Mouse (Mus musculus) thymus, adult 2 months (tissue): ENCODE data around the gene Rab10. TPM values are rescaled to one million over a fixed set of nuclear protein-coding genes. Genes with fewer than 3 reads are reported as not detected.

ENCODE experiments used
- DNase-seq: peaks from one replicate; pipeline ENCODE4 v3.0.0; 2021
- H3K27ac ChIP-seq: fragments of 200-500 bp; 2 replicates; pipeline ENCODE4 v1.5.1; 2012; ENCODE audit warnings: low read length, control low read depth; ENCODE audit not compliant: control insufficient read depth, insufficient read depth
- H3K27me3 ChIP-seq: fragments of 200-500 bp; 2 replicates; pipeline ENCODE4 v1.6.1; 2012; ENCODE audit warnings: mild to moderate bottlenecking, low read length, moderate library complexity, mixed read lengths; ENCODE audit not compliant: control insufficient read depth, insufficient read depth
- H3K36me3 ChIP-seq: fragments of 200-500 bp; 2 replicates; pipeline ENCODE4 v1.6.1; 2012; ENCODE audit warnings: mild to moderate bottlenecking, low read length, moderate library complexity; ENCODE audit not compliant: control insufficient read depth, insufficient read depth
- H3K4me1 ChIP-seq: fragments of 200-500 bp; replicated peaks from 2 replicates; pipeline ENCODE4 v1.6.1; 2012; ENCODE audit warnings: low read length; ENCODE audit not compliant: control insufficient read depth, insufficient read depth
- H3K4me3 ChIP-seq: fragments of 200-500 bp; 2 replicates; pipeline ENCODE4 v1.5.1; 2012; ENCODE audit warnings: mild to moderate bottlenecking, low read length, control low read depth, moderate library complexity; ENCODE audit not compliant: control insufficient read depth, insufficient read depth
- CTCF ChIP-seq: fragments of 200-500 bp; IDR thresholded peaks from 2 replicates; pipeline ENCODE4 v1.5.1; 2012; ENCODE audit warnings: mild to moderate bottlenecking, control low read depth, low read length, moderate library complexity, borderline replicate concordance; ENCODE audit not compliant: control insufficient read depth, poor library complexity, insufficient read depth; ENCODE audit errors: extremely low read depth
- POLR2A ChIP-seq: fragments of 200-500 bp; IDR thresholded peaks from 2 replicates; pipeline ENCODE4 v1.6.1; 2012; ENCODE audit warnings: mild to moderate bottlenecking, low read length, control low read depth, moderate library complexity; ENCODE audit not compliant: control insufficient read depth, poor library complexity, insufficient read depth; ENCODE audit errors: extremely low read depth
- WGBS: fragments of 180-500 bp; shearing (Covaris S2); methylation state at CpG from one replicate; pipeline ENCODE4 v1.1.7; 2018; 5-methylcytosine and 5-hydroxymethylcytosine counted together
- polyA plus RNA-seq: library from polyadenylated mRNA; depleted of rRNA; stranded (reverse); fragments of >200 nt; gene quantifications from 2 replicates; pipeline ENCODE4 v1.2.3, GENCODE M21; 2012

The Rab10 gene
- polyA plus RNA-seq, 1 experiment = 37.8 TPM

GRCm38 (mm10) chr12:3270818-3271217 lies 39.0 kb downstream of the Rab10 start:
- no peak overlapping the region for H3K27ac ChIP-seq
- no peaks in the 10 kb centered on the region for H3K4me1 ChIP-seq
- no peak for DNase-seq

GRCm38 (mm10) chr12:3267397-3267796 lies 42.4 kb downstream of the Rab10 start:
- no peak overlapping the region for H3K27ac ChIP-seq
- TF ChIP-seq POLR2A = no peak
- no peak for TF ChIP-seq CTCF
- H3K4me3 ChIP-seq = no peak overlapping the region
- no peaks in the 10 kb centered on the region for H3K27me3 ChIP-seq
- WGBS = 88% methylated on average over 2 of the region's 2 CpGs
- no peak for DNase-seq
- H3K4me1 ChIP-seq = peaks cover 2% of the 10 kb centered on the region
- H3K36me3 ChIP-seq = no peaks in the 10 kb centered on the region; the same call in 1 of the 2 replicates

More at GRCm38 (mm10) chr12:3270818-3271217, 39.0 kb downstream of the Rab10 start:
- no peak overlapping the region for H3K4me3 ChIP-seq
- no peaks in the 10 kb centered on the region for H3K36me3 ChIP-seq
- TF ChIP-seq CTCF (no peak), POLR2A (no peak)
- H3K27me3 ChIP-seq = no peaks in the 10 kb centered on the region

GRCm38 (mm10) chr12:3265188-3265587 lies 44.6 kb downstream of the Rab10 start:
- Histone ChIP-seq H3K27me3 (no peaks in the 10 kb centered on the region), H3K27ac (no peak overlapping the region), H3K4me1 (peaks cover 2% of the 10 kb centered on the region), H3K4me3 (no peak overlapping the region), H3K36me3 (no peaks in the 10 kb centered on the region; the same call in 1 of the 2 replicates)
- no peak for TF ChIP-seq CTCF
- no peak for DNase-seq
- 87% methylated on average over 2 of the region's 2 CpGs for WGBS

DNA sequence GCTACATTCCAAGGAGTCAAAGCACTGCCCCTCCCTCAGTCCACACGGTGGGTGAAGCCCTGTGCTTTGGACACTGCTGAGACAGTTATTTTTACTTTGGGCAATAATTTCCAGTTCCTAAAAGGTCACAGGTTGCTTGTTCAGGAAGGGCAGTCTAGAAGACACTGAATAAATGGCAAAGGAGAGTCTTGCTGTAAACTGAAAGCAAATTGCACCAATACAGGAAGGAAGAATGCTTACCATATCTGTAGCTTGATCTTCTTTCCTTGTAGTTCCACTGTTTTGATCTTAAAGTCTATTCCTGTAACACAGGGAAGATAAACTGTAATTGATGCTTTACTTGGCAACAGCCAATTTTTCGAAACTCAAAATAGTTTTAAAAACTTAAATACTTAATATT lies 45.3 kb downstream of the Rab10 start:
- TF ChIP-seq CTCF = no peak
- TF ChIP-seq POLR2A = no peak
- no peak for DNase-seq
- no peak overlapping the region for H3K4me3 ChIP-seq
- 11% methylated on average over 2 of the region's 2 CpGs for WGBS
- no peak overlapping the region for H3K27ac ChIP-seq
- no peaks in the 10 kb centered on the region for H3K27me3 ChIP-seq
- H3K36me3 ChIP-seq = no peaks in the 10 kb centered on the region; the same call in 1 of the 2 replicates
- peaks cover 2% of the 10 kb centered on the region for H3K4me1 ChIP-seq

GRCm38 (mm10) chr12:3261596-3261995 lies 48.2 kb downstream of the Rab10 start:
- H3K27me3 ChIP-seq = no peaks in the 10 kb centered on the region
- WGBS = 98% methylated on average over 25 of the region's 25 CpGs
- no peak for DNase-seq
- H3K36me3 ChIP-seq = no peaks in the 10 kb centered on the region; the same call in 1 of the 2 replicates
- H3K4me1 ChIP-seq = peaks cover 2% of the 10 kb centered on the region
- H3K4me3 ChIP-seq = no peak overlapping the region
- TF ChIP-seq CTCF (no peak), POLR2A (no peak)
- no peak overlapping the region for H3K27ac ChIP-seq

DNA sequence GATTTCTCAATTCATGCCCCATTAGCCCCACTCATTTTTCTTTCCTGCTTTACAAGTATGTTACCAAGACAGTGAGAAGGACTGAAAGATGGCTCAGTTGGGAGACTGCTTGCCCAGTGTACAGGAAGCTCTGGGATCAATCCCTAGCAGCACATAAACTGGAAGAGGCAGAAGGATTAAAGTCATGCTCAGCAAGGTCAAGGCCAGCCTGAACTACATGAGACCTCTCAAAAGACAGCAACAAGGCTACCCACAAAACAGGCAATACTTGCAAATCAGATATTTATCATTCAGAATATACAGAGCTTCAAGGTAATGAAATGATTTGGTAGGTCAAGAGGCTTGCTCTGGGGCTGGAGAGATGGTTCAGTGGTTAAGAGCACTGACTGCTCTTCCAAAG lies 53.8 kb downstream of the Rab10 start:
- Histone ChIP-seq H3K4me1 (no peaks in the 10 kb centered on the region), H3K27me3 (no peaks in the 10 kb centered on the region), H3K4me3 (no peak overlapping the region), H3K36me3 (peaks cover 34% of the 10 kb centered on the region), H3K27ac (no peak overlapping the region)
- no peak for DNase-seq
- TF ChIP-seq CTCF (no peak), POLR2A (no peak)

DNA sequence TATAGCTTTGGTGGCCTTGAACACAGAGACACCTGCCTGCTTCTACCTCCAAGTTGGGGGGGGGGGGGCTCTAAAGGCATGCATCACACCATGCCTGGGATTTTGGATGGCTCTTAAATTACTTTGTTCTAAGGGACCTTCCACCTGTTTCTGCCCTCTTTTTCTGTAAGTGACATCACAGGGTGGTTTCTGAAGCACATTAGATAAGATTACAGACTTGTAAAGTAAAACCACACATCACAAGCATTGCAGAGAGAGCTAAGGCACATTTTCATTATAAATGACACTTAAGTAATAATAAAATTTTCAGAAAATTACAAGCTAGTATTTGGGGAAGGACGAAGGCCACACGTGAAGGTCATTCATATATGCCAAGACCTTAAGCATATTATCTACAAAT lies 54.3 kb downstream of the Rab10 start:
- H3K4me3 ChIP-seq = no peak overlapping the region
- no peak for TF ChIP-seq POLR2A
- no peak for TF ChIP-seq CTCF
- 97% methylated on average over 2 of the region's 2 CpGs for WGBS
- H3K27me3 ChIP-seq = no peaks in the 10 kb centered on the region
- no peak for DNase-seq
- no peaks in the 10 kb centered on the region for H3K4me1 ChIP-seq
- no peak overlapping the region for H3K27ac ChIP-seq
- peaks cover 36% of the 10 kb centered on the region for H3K36me3 ChIP-seq
